Mouse (Mus musculus) heart, postnatal 0 days (tissue): ENCODE measurements around the gene P4ha2.

Experiments used
- CTCF ChIP-seq: IDR thresholded peaks from 2 replicates; pipeline ENCODE4 v1.5.1; 2016; ENCODE audit warnings: antibody characterized with exemption, control low read depth, low read depth
- EP300 ChIP-seq: IDR thresholded peaks from 2 replicates; pipeline ENCODE4 v1.6.1; 2016; ENCODE audit warnings: antibody characterized with exemption, low read depth

DNA sequence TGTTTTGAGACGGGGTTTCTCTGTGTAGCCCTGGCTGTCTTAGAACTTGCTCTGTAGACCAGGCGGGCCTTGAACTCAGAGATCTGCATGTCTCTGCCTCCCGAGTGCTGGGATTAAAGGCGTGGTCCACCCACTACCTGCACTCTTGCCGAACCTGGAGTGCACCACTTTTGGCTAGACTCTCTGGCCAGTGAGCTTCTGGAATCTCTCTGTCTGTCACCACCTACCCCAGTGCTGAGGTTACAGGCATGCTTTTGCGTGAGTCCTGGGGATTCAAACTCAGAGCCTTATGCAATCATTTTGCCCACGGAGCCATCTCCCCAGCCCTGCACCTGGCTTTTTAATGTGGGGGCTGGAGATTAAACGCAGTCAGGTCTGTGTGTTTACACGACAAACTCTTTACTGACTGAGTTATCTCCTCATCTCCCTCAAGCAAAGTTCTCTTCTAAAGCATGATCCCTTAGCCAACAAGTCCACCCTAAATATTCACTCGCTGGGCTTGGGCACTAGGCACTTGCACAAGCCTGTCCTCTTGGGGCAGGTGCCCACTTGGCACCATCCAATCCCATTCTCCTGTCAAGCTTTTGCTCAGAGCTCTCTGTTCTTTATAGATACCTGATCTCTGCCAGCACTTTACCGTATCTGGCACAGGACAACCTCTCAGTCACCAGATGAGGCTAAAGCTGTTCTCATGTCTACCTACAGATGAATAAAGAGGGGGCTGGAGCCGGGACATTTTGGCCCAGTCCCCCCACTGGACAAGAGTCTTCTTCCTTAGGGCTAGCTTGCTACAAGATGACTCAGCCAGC lies 34.6 kb upstream of the P4ha2 start:
- TF ChIP-seq CTCF: no peak
- TF ChIP-seq EP300: no peak
